Mouse (Mus musculus) right cerebral cortex, postnatal 25 days (tissue): ENCODE data around the gene Fbxo2.
"Not testable (repeated sequence)": the region's sequence is repeated elsewhere in the genome, so short reads cannot be mapped to it uniquely, and the experiment has no call there.

Experiments used
- DNase-seq: peaks from one replicate; pipeline ENCODE4 v3.0.0; 2022

The Fbxo2 gene

GRCm38 (mm10) chr4:148147714-148148113, 12.7 kb upstream of the Fbxo2 start:
- DNase-seq, result no peak

GRCm38 (mm10) chr4:148149540-148149939, 10.9 kb upstream of the Fbxo2 start:
- DNase-seq, result no peak

- no peak for DNase-seq
Measured at GRCm38 (mm10) chr4:148150242-148150641, 10.2 kb upstream of the Fbxo2 start.

- DNase-seq, result no peak
Measured at GRCm38 (mm10) chr4:148150953-148151266, 9.5 kb upstream of the Fbxo2 start.

- peak; percentile 89 for DNase-seq
Measured at GRCm38 (mm10) chr4:148151267-148152168, 8.9 kb upstream of the Fbxo2 start, which contains the start of gene Fbxo6. Fbxo6 (minus strand) TSS chr4:148152140.

GRCm38 (mm10) chr4:148152547-148152946, 7.9 kb upstream of the Fbxo2 start:
- DNase-seq, result no peak

- no peak for DNase-seq
Measured at GRCm38 (mm10) chr4:148154006-148154405, 6.4 kb upstream of the Fbxo2 start.

- no peak for DNase-seq
Measured at GRCm38 (mm10) chr4:148154982-148155381, 5.4 kb upstream of the Fbxo2 start.

- DNase-seq, result peak; percentile 50
Measured at GRCm38 (mm10) chr4:148158436-148159348, 1.7 kb upstream of the Fbxo2 start.

GRCm38 (mm10) chr4:148159544-148160435, 631 bp upstream of the Fbxo2 start:
- DNase-seq, result peak; percentile 96

- DNase-seq, result peak; percentile 83
Measured at GRCm38 (mm10) chr4:148164002-148164439, 3.6 kb downstream of the Fbxo2 start.

GRCm38 (mm10) chr4:148164461-148164860, 4.0 kb downstream of the Fbxo2 start:
- DNase-seq, result no peak

- DNase-seq, result no peak
Measured at GRCm38 (mm10) chr4:148165551-148165950, 5.1 kb downstream of the Fbxo2 start.

- peak; percentile 73 for DNase-seq
Measured at GRCm38 (mm10) chr4:148166431-148166830, 6.0 kb downstream of the Fbxo2 start.

- peak; percentile 60 for DNase-seq
Measured at GRCm38 (mm10) chr4:148166986-148167385, 6.6 kb downstream of the Fbxo2 start.

GRCm38 (mm10) chr4:148168287-148168686, 7.9 kb downstream of the Fbxo2 start:
- DNase-seq, result no peak

GRCm38 (mm10) chr4:148169586-148169985, 9.2 kb downstream of the Fbxo2 start:
- no peak for DNase-seq

GRCm38 (mm10) chr4:148170842-148171241, 10.4 kb downstream of the Fbxo2 start:
- DNase-seq, result peak; percentile 70

GRCm38 (mm10) chr4:148171261-148171660, 10.8 kb downstream of the Fbxo2 start:
- DNase-seq, result no peak

- peak; percentile 67 for DNase-seq
Measured at GRCm38 (mm10) chr4:148173811-148174494, 13.5 kb downstream of the Fbxo2 start.

GRCm38 (mm10) chr4:148174495-148174862, 14.1 kb downstream of the Fbxo2 start:
- no peak for DNase-seq

- DNase-seq, result not testable (repeated sequence)
Measured at GRCm38 (mm10) chr4:148176603-148177002, 16.2 kb downstream of the Fbxo2 start.
